Mouse (Mus musculus) embryo, embryonic 10 days (tissue): ENCODE results near the gene Uck2.

Source experiments
- DNase-seq: peaks from one replicate; pipeline ENCODE4 v3.0.0-alpha.2; 2015; ENCODE audit warnings: low spot score

Gene Uck2

DNA sequence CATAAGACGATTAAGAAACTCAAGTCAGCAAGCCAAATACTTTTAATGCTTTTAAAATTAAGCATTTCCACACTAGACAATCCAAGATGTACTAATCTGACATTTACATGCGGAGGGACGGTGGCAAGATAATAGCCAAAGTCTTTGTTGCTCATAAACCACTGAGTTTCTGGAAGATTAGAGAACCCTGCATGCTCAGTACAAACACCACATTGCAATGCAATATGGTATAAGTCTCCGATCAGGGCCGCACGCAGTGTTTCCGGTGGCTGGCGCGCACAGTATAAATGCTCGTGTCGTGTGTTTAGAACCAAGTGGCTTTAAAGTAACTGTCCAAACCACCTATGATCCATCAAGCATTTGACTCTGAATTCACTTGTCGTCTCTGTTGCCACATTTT, 31.5 kb downstream of the Uck2 start:
- DNase-seq, result no peak

- no peak for DNase-seq
Observed at GRCm38 (mm10) chr1:167249881-167250280, 35.2 kb downstream of the Uck2 start.

DNA sequence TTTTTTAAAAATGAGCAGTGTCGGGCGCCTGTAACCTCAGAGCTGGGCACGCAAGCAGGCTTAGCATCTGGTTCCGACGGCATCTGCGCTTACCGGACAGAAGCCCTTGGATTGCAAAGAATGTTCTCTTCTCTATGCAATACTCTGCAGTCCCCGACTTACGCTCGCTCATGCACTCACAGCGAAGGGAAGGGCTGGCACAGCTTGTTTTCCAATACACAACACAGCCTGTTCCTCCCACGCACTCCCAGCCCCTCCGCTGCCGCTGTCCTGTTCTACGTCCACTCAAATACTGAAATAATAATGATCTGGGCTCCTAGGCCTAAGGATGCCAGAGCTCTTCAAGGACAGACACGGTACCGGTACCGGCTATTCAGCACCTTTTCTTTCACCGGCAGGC, 35.9 kb downstream of the Uck2 start:
- DNase-seq, result no peak

- DNase-seq, result no peak
Observed at GRCm38 (mm10) chr1:167247886-167248285, 37.2 kb downstream of the Uck2 start.

DNA sequence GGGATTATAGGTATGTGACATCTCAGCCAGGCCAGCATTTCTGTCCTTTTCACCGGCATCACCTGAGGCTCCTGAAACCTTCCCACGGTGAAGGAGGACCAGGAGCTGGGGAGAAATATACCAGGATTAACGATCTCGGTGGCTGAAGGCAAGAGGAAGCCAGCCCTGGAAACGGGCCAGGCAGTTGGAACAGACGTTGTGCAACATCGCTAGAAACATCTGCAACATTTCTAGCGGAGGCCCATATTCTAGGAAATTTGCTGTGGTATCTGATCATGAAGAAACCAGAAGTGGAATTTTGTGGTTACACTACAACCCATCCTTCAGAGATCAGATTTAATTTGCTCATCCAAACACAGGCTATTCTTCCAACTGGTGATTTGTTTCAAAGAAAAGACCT, 38.1 kb downstream of the Uck2 start:
- no peak for DNase-seq

DNA sequence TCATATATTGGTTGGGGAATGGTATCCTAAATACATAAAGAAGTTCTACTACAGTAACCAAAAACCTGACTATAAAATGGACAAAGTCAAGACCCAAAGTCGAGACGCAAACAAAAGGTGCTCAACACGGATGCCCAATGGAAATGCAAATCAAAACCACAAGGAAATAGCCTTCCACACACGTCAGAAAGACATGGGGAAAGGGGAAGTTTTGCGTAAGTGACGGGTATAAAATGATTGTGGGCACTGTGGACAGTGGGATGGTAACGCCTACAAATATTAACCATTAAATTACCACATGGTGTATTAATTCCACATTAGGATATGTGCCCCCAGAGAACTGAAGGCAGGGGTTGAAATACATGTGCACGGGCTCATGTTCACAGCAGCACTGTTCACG, 38.8 kb downstream of the Uck2 start:
- no peak for DNase-seq

DNA sequence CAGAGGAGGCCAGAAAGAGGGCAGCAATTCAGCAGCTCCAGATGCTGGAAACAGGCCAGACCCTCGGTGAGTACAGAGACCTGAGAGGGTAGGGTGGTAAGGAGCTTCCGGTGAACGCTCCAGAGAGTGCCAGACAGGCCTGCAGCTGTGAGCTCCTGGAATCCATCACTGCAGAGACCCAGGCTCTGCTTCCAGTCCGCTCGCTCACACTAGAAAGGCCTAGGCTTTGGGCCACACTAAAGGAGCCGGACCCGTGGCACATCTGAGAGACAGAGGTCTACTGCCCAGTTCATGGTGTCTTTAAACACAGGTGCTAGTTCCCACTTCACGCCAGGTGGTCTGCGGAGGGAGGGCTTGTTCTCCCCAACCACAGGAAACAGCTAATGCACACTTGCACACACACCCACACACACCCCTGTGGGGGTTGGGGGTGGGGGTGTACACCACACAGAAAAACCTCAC, 39.9 kb downstream of the Uck2 start:
- no peak for DNase-seq

GRCm38 (mm10) chr1:167242191-167242681, 42.9 kb downstream of the Uck2 start:
- DNase-seq, result no peak

DNA sequence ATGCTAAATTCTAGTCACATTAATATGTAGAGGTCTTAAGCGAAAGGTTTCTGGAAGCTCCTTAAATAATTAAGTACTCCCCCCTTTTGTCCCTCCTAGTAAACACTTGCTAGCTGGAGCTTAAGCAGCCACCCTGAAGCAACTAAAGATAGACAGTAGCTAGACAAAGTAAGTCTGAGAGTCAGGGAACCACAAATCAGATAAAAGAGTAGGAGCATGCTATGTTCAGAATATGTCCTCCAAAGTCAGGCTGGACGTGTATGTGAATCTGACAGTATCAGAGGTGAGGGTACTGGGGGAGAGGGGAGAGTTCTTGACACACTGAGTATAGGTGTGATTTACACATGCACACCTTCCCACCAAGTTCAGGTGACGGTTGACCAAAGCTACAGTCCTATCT, 43.6 kb downstream of the Uck2 start:
- no peak for DNase-seq

GRCm38 (mm10) chr1:167240361-167240760, 44.8 kb downstream of the Uck2 start:
- DNase-seq, result peak; percentile 91

GRCm38 (mm10) chr1:167239916-167240315, 45.2 kb downstream of the Uck2 start:
- DNase-seq, result peak; percentile 48

- no peak for DNase-seq
Observed at GRCm38 (mm10) chr1:167237798-167238197, 47.3 kb downstream of the Uck2 start.

- DNase-seq, result no peak
Observed at GRCm38 (mm10) chr1:167236790-167237189, 48.3 kb downstream of the Uck2 start.

- no peak for DNase-seq
Observed at GRCm38 (mm10) chr1:167234344-167234743, 50.8 kb downstream of the Uck2 start.

GRCm38 (mm10) chr1:167232918-167233317, 52.2 kb downstream of the Uck2 start:
- no peak for DNase-seq

GRCm38 (mm10) chr1:167231612-167232283, 53.4 kb downstream of the Uck2 start:
- no peak for DNase-seq

DNA sequence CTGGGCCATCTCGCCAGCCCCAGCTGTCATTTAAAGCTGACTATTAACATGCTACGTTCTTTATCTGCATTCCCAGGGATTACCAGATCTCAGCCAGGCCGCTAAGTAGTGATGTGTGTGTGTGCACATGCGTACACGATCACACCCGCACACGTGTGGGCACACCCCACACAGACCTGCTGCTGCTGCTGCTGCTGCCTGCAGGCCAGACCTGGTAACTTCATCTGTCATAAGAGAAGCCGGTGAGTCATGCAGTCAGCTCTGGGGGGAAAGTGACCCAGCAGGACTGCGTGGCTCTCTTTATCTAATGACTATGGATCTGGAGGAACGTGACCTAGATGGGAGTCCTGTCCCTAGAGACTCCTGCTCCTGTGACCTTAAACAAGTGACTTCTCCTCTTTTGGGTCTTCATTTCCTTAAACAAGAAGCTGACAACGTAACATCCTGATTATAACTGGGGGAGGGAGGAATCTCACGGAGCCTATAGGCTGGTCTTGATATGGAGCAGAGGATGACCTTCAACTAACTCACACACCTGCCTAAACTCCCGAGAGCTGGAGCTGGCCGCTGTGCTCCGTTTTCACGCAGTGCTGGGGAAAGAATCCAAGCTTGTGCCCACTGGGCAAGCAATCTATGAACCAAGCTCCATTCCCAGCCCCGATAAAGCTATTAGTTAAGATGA, 54.0 kb downstream of the Uck2 start:
- no peak for DNase-seq

DNA sequence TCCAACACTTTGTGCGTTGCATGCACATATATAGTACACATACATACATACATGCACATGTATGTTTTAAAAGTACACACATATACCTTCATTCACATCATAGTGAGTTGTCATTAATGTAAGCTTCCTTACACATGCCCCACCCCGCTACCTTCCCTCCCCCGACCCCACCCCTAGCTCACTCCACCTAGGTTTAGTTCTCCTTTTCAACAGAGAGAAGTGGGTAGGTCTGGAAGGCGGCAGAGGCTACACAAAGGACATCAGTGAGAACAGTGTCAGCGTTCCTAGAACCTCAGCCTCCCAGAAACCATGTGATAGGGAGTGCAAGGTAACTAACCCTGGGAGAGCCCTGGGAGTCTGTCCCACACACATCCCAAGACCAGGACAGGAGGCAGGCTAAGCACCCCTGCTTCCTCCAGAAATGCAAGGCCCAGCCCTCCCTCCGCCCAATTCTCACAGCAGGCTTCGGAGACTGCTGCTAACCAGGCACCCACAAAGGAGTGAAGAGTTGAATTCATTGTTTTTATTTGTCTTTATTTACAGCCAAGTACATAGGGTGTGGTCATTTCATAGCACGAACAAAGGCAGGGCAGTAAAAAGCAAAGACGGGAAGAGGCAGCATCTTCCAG, 62.6 kb downstream of the Uck2 start:
- DNase-seq, result no peak

- peak; percentile 90 for DNase-seq
Observed at GRCm38 (mm10) chr1:167220303-167221174, 64.6 kb downstream of the Uck2 start.

GRCm38 (mm10) chr1:167215460-167215859, 69.7 kb downstream of the Uck2 start:
- no peak for DNase-seq

DNA sequence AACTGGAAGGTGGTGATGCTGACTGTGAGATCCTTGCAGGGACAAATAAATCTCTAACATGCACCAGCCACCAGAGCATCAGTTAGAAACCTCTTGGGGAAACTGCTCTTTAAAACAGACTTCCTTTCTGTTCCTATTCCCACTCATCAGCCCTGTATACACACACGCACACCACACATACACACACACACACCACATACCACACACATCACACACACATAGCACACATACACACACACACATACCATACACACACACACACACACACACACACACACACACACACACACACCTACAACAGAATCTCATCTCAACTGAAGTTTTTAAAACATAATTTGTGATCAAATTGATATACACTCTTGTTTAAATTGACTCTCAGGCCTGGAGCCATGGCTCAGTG, 72.4 kb downstream of the Uck2 start:
- DNase-seq, result no peak

DNA sequence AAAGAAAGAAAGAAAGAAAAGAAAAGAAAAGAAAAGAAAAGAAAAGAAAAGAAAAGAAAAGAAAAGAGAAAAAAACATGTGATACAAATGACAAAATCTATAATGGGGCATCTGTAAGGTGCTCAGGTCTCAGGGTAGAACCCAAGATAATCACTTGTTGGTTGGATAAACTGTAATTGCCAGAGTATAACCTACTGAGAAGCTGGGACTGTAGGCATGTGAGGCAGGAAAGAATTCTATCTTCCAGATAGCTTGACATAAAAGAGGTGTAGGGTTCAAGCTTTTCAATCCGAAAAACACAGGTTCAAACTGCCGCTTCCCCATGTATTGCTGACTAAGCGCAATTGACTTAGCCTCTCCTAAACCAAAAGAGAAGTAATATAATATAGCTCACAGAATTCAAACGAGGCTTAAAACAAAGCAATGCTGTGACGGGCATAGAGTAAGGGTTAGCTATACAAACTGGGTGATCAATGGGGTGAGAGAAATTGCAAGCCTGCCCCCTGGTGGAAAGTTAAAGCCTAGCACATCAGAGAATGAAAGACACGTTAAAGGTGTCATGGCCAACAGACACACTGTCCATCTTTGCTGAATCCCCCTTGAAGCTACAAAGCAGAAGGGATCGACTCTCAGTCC, 73.0 kb downstream of the Uck2 start:
- DNase-seq, result peak; percentile 76
